Mouse (Mus musculus): ENCODE measurements around the gene Ksr1. TPM values are rescaled to one million over a fixed set of nuclear protein-coding genes. Genes with fewer than 3 reads are reported as not detected.

Ksr1 gene
- polyA plus RNA-seq, 1 experiment, result 28.1 TPM

- Histone ChIP-seq H3K27ac (ENCODE audit: control insufficient read depth, insufficient read depth, low read length) (no peak overlapping the region), H3K4me3 (ENCODE audit: control insufficient read depth, insufficient read depth, low read length) (no peak overlapping the region), H3K27me3 (ENCODE audit: control insufficient read depth, insufficient read depth, low read length) (no peaks in the 10 kb centered on the region), H3K4me1 (replicated peaks; ENCODE audit: control insufficient read depth, insufficient read depth, low read length) (peaks cover 6% of the 10 kb centered on the region; the same call in 1 of the 2 replicates), H3K36me3 (ENCODE audit: control insufficient read depth, insufficient read depth, low read length) (no peaks in the 10 kb centered on the region)
- no peak for TF ChIP-seq CTCF (IDR thresholded peaks at IDR 0.05; ENCODE audit: borderline replicate concordance, control insufficient read depth, extremely low read depth, insufficient read depth, low read length, poor library complexity)
- no peak for TF ChIP-seq POLR2A (IDR thresholded peaks at IDR 0.05; ENCODE audit: control insufficient read depth, extremely low read depth, insufficient read depth, low read length, poor library complexity)
- DNase-seq, result no peak
- 94% methylated on average over 8 of the region's 8 CpGs for WGBS
Measured at GRCm38 (mm10) chr11:79064311-79064710, 81.9 kb downstream of the Ksr1 start.

GRCm38 (mm10) chr11:79063616-79064015, 82.6 kb downstream of the Ksr1 start:
- Histone ChIP-seq H3K4me1 (replicated peaks; ENCODE audit: control insufficient read depth, insufficient read depth, low read length) (peaks cover 6% of the 10 kb centered on the region; the same call in 1 of the 2 replicates), H3K36me3 (ENCODE audit: control insufficient read depth, insufficient read depth, low read length) (no peaks in the 10 kb centered on the region), H3K27ac (ENCODE audit: control insufficient read depth, insufficient read depth, low read length) (no peak overlapping the region), H3K27me3 (ENCODE audit: control insufficient read depth, insufficient read depth, low read length) (no peaks in the 10 kb centered on the region), H3K4me3 (ENCODE audit: control insufficient read depth, insufficient read depth, low read length) (no peak overlapping the region)
- WGBS, result 95% methylated on average over 7 of the region's 7 CpGs
- DNase-seq, result no peak
- TF ChIP-seq CTCF (IDR thresholded peaks at IDR 0.05; ENCODE audit: borderline replicate concordance, control insufficient read depth, extremely low read depth, insufficient read depth, low read length, poor library complexity) (no peak), POLR2A (IDR thresholded peaks at IDR 0.05; ENCODE audit: control insufficient read depth, extremely low read depth, insufficient read depth, low read length, poor library complexity) (no peak)

- TF ChIP-seq POLR2A (IDR thresholded peaks at IDR 0.05; ENCODE audit: control insufficient read depth, extremely low read depth, insufficient read depth, low read length, poor library complexity) (no peak), CTCF (IDR thresholded peaks at IDR 0.05; ENCODE audit: borderline replicate concordance, control insufficient read depth, extremely low read depth, insufficient read depth, low read length, poor library complexity) (no peak)
- Histone ChIP-seq H3K36me3 (ENCODE audit: control insufficient read depth, insufficient read depth, low read length) (no peaks in the 10 kb centered on the region), H3K27me3 (ENCODE audit: control insufficient read depth, insufficient read depth, low read length) (no peaks in the 10 kb centered on the region), H3K4me1 (replicated peaks; ENCODE audit: control insufficient read depth, insufficient read depth, low read length) (peaks cover 9% of the 10 kb centered on the region; the same call in 1 of the 2 replicates), H3K27ac (ENCODE audit: control insufficient read depth, insufficient read depth, low read length) (no peak overlapping the region), H3K4me3 (ENCODE audit: control insufficient read depth, insufficient read depth, low read length) (no peak overlapping the region)
- no peak for DNase-seq
- 98% methylated on average over 5 of the region's 5 CpGs for whole genome bisulfite sequencing
Measured at GRCm38 (mm10) chr11:79062897-79063296, 83.3 kb downstream of the Ksr1 start.

GRCm38 (mm10) chr11:79061839-79062238, 84.4 kb downstream of the Ksr1 start:
- 91% methylated on average over 7 of the region's 7 CpGs for WGBS
- Histone ChIP-seq H3K36me3 (ENCODE audit: control insufficient read depth, insufficient read depth, low read length) (no peaks in the 10 kb centered on the region), H3K27me3 (ENCODE audit: control insufficient read depth, insufficient read depth, low read length) (no peaks in the 10 kb centered on the region), H3K4me1 (replicated peaks; ENCODE audit: control insufficient read depth, insufficient read depth, low read length) (peaks cover 18% of the 10 kb centered on the region), H3K4me3 (ENCODE audit: control insufficient read depth, insufficient read depth, low read length) (no peak overlapping the region), H3K27ac (ENCODE audit: control insufficient read depth, insufficient read depth, low read length) (no peak overlapping the region)
- no peak for DNase-seq
- TF ChIP-seq CTCF (IDR thresholded peaks at IDR 0.05; ENCODE audit: borderline replicate concordance, control insufficient read depth, extremely low read depth, insufficient read depth, low read length, poor library complexity), result no peak
- no peak for TF ChIP-seq POLR2A (IDR thresholded peaks at IDR 0.05; ENCODE audit: control insufficient read depth, extremely low read depth, insufficient read depth, low read length, poor library complexity)

GRCm38 (mm10) chr11:79059850-79060249, 86.4 kb downstream of the Ksr1 start:
- Histone ChIP-seq H3K27ac (ENCODE audit: control insufficient read depth, insufficient read depth, low read length) (no peak overlapping the region), H3K27me3 (ENCODE audit: control insufficient read depth, insufficient read depth, low read length) (no peaks in the 10 kb centered on the region), H3K4me3 (ENCODE audit: control insufficient read depth, insufficient read depth, low read length) (no peak overlapping the region), H3K4me1 (replicated peaks; ENCODE audit: control insufficient read depth, insufficient read depth, low read length) (peaks cover 20% of the 10 kb centered on the region), H3K36me3 (ENCODE audit: control insufficient read depth, insufficient read depth, low read length) (no peaks in the 10 kb centered on the region)
- WGBS, result 66% methylated on average over 5 of the region's 5 CpGs
- DNase-seq, result no peak
- no peak for TF ChIP-seq POLR2A (IDR thresholded peaks at IDR 0.05; ENCODE audit: control insufficient read depth, extremely low read depth, insufficient read depth, low read length, poor library complexity)
- TF ChIP-seq CTCF (IDR thresholded peaks at IDR 0.05; ENCODE audit: borderline replicate concordance, control insufficient read depth, extremely low read depth, insufficient read depth, low read length, poor library complexity), result no peak

GRCm38 (mm10) chr11:79059062-79059461, 87.1 kb downstream of the Ksr1 start:
- DNase-seq, result no peak
- WGBS, result over 99% methylated on average over 4 of the region's 4 CpGs
- Histone ChIP-seq H3K4me1 (replicated peaks; ENCODE audit: control insufficient read depth, insufficient read depth, low read length) (peaks cover 20% of the 10 kb centered on the region), H3K36me3 (ENCODE audit: control insufficient read depth, insufficient read depth, low read length) (no peaks in the 10 kb centered on the region), H3K27ac (ENCODE audit: control insufficient read depth, insufficient read depth, low read length) (no peak overlapping the region), H3K27me3 (ENCODE audit: control insufficient read depth, insufficient read depth, low read length) (no peaks in the 10 kb centered on the region), H3K4me3 (ENCODE audit: control insufficient read depth, insufficient read depth, low read length) (no peak overlapping the region)
- TF ChIP-seq CTCF (IDR thresholded peaks at IDR 0.05; ENCODE audit: borderline replicate concordance, control insufficient read depth, extremely low read depth, insufficient read depth, low read length, poor library complexity) (no peak), POLR2A (IDR thresholded peaks at IDR 0.05; ENCODE audit: control insufficient read depth, extremely low read depth, insufficient read depth, low read length, poor library complexity) (no peak)

- H3K4me1 ChIP-seq (replicated peaks; ENCODE audit: control insufficient read depth, insufficient read depth, low read length), result peaks cover 20% of the 10 kb centered on the region
- no peak for TF ChIP-seq CTCF (IDR thresholded peaks at IDR 0.05; ENCODE audit: borderline replicate concordance, control insufficient read depth, extremely low read depth, insufficient read depth, low read length, poor library complexity)
- TF ChIP-seq POLR2A (IDR thresholded peaks at IDR 0.05; ENCODE audit: control insufficient read depth, extremely low read depth, insufficient read depth, low read length, poor library complexity), result no peak
- H3K27me3 ChIP-seq (ENCODE audit: control insufficient read depth, insufficient read depth, low read length), result no peaks in the 10 kb centered on the region
- DNase-seq, result no peak
- WGBS, result 95% methylated on average over 6 of the region's 6 CpGs
- no peaks in the 10 kb centered on the region for H3K36me3 ChIP-seq (ENCODE audit: control insufficient read depth, insufficient read depth, low read length)
- no peak overlapping the region for H3K4me3 ChIP-seq (ENCODE audit: control insufficient read depth, insufficient read depth, low read length)
- H3K27ac ChIP-seq (ENCODE audit: control insufficient read depth, insufficient read depth, low read length), result no peak overlapping the region
Measured at GRCm38 (mm10) chr11:79058610-79059009, 87.6 kb downstream of the Ksr1 start.
